Mouse (Mus musculus) cerebellum, adult 9-10 months (tissue): ENCODE results near the gene Arhgef6.

Source experiments
- DNase-seq: peaks from one replicate; pipeline ENCODE4 v3.0.0; 2022

Gene Arhgef6

GRCm38 (mm10) chrX:57338371-57339211, at the start of gene Arhgef6:
Arhgef6 (minus strand) TSS chrX:57338729.
- DNase-seq, result no peak

DNA sequence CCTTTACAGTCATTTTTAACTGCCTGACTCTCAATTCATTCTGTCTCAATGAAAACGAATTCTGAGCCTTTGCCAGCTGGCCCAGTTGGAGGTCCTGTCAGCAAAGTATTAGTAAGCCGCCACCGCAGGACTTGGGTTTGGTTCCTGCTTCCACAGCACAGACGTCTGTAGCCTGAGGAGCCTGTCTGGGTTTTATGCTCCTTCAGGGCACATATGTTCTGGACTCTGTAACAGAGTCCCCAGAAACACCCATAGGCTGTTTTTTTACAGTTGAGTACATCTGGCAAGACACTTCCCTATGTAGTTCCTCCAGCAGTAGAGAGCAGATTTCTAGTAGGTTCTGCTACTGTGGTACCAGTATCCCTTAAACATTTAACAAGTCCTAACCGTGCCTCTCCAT, 42.4 kb upstream of the Arhgef6 start:
- DNase-seq, result peak; percentile 17

GRCm38 (mm10) chrX:57378579-57378978, 40.0 kb upstream of the Arhgef6 start:
- DNase-seq, result no peak

DNA sequence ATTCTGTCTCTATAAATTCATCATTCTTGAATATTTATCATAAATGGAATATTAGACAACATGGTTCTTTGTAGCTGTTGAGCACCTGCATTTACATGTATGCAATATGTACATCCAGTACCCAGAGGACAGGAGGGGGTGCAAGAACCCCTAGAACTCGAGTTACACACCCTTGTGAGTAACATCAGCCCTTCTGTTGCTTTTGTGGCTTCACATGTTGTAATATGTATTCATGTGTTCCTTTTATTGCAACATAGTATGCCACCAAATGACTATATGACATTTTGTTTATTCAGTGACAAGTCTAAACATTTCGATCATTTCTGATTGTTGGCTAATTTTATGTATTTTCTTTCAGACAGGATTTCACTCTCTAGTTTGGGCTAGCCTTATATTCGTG, 38.6 kb upstream of the Arhgef6 start:
- no peak for DNase-seq

- no peak for DNase-seq
Observed at GRCm38 (mm10) chrX:57374029-57374428, 35.5 kb upstream of the Arhgef6 start.

GRCm38 (mm10) chrX:57373543-57373942, 35.0 kb upstream of the Arhgef6 start:
- no peak for DNase-seq

GRCm38 (mm10) chrX:57372965-57373364, 34.4 kb upstream of the Arhgef6 start:
- no peak for DNase-seq

GRCm38 (mm10) chrX:57364891-57365569, 26.5 kb upstream of the Arhgef6 start:
- no peak for DNase-seq

GRCm38 (mm10) chrX:57359316-57359715, 20.8 kb upstream of the Arhgef6 start:
- DNase-seq, result no peak

GRCm38 (mm10) chrX:57339220-57339619, 691 bp upstream of the Arhgef6 start:
- no peak for DNase-seq

DNA sequence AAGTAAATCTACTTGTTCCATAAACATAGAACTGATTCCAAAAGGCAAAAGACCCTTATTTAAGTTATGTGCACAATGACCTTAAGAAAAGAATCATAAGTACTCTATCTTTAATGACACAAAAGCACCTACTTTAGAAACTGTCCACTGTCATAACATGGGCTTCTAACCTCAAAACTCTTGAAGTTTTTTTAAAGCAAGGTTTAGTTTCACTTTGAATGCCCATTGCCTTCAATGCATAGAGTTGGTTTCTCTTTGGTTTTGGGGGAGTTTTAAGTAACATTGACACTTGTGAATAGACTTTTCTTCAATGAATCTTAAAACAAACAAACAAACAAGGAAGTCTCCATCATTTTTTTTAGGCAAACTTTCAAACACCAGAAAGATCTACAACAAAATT, 947 bp downstream of the Arhgef6 start:
- DNase-seq, result no peak

DNA sequence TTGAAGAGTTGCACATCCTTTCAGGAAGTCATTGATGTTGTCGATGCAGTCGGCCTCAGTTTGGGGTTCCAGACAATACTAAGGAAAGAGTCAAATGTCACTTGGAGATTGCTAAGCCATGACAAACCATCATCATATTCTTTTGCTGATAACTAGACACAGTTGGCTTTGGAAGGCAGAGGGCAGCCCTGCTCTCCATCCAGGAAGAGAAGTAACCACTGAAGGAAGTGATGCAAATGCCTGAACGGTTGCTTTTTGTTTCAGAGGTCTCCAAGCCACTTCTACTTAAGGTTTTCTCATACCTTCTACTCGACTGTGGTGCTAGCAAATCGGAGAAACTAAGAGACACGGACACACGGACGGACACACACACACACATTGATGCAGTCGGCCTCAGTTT, 1.6 kb downstream of the Arhgef6 start:
- no peak for DNase-seq

- no peak for DNase-seq
Observed at GRCm38 (mm10) chrX:57335313-57335712, 3.2 kb downstream of the Arhgef6 start.

- no peak for DNase-seq
Observed at GRCm38 (mm10) chrX:57327668-57328338, 10.7 kb downstream of the Arhgef6 start.

DNA sequence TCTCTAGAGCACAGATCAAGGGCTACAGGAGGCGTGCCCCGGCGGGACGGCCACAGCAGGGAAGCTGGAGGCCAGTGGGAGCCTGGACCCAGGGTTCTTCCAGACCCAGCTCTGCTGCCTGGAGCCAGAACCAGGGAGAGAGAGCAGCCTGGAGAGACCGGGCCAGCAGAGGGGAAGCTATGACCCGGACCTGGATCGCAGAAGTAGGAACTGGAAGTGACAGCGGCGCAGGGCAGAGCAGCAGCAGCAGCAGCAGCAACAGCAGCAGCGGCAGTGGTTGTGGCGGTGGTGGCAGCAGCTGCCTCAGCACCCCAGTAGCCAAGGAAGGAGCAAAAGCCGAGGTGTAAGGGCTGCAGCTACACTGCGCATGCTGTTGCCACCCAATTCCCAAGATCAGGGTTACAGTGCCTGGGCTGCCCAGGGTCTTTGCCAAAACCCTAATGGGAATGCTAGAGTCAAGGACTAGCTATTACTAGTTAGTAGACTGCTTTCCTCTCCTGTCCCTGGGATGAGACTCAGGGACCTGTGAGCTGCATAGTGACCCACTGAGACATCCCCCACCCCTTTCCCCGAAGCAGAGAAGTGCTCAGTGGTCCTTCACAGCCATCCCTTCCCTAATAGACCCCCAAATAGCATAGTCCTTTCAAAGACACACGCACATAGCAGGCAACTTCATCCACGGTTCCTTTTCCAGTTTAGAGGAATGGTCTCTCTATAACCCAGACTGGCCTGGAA, 11.9 kb downstream of the Arhgef6 start:
- DNase-seq, result no peak

GRCm38 (mm10) chrX:57325861-57326461, 12.6 kb downstream of the Arhgef6 start:
- DNase-seq, result peak; percentile 23

DNA sequence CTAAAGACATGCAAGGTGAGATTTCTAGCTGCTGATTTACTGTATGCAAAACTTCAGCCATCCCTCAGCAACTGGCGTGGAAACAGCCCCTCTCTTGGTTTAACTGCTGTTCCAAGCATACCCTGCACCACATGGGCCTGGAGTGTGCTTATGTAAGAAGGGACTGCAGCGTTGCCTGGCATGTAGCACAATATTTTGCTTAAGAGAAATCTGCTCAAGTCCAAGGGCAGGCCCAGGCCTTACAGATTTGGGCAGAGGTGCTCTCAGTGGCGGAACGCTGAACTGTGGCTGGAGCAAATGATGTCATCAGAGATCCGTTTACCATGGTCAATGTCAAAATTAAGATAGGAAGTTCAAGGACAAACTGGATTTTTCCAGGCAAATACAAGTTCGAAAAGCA, 13.6 kb downstream of the Arhgef6 start:
- no peak for DNase-seq

GRCm38 (mm10) chrX:57312066-57312465, 26.5 kb downstream of the Arhgef6 start:
- DNase-seq, result no peak

DNA sequence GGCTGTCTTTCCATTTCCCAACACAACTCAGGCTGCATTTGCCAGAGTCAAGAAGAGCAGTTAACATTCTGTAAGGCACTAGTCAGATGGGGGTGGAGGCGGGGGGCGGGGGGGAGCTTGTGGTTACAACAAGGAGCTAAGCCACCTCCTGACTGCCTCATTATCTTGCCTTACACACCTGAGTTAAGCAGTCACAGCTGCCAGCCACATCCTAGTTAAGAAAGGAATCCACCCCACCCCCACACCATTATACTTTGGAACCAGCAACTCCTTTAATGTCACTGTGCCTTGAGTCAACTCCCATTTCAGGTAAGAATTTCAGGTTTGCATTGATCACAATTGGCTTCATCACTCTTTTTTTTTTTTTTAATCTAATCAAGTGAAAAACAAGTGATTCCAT, 28.5 kb downstream of the Arhgef6 start:
- DNase-seq, result no peak

- no peak for DNase-seq
Observed at GRCm38 (mm10) chrX:57306747-57307146, 31.8 kb downstream of the Arhgef6 start.

- no peak for DNase-seq
Observed at GRCm38 (mm10) chrX:57304784-57305287, 33.7 kb downstream of the Arhgef6 start.

DNA sequence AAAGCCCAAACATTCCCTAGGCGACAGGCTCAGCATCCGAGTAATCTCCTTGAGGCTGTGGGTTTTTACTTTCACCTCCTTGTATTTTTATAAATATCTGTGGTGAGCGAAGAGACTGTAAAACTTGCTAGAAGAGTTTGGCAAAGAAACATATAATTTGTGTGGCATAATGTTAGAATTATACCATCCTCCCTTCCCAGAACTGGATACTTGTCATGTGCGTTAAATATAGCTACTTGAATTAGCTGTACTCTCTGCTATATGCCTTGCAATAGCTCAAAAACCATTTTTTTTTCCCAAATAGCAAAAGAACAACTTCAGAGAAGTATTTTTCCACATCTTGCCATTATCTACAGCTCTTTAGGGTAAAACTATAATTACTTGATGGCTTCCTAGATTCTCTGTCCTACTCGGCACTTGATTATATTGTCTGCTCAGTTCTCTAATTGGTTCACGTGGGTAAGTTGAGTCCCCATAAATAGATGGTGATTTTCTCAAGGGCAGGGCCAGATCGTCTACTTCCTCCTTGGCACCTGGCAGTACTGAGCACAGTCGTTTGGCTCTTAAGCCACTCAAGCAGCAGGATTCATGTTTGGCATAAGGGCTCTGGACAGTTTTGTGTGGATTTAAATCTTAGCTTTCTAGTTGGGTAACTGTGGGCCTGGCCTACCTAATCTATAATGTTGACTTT, 35.2 kb downstream of the Arhgef6 start:
- no peak for DNase-seq
